Comparison of ENCODE assay signal across 12 mouse cellular contexts in the genomic region with DNA sequence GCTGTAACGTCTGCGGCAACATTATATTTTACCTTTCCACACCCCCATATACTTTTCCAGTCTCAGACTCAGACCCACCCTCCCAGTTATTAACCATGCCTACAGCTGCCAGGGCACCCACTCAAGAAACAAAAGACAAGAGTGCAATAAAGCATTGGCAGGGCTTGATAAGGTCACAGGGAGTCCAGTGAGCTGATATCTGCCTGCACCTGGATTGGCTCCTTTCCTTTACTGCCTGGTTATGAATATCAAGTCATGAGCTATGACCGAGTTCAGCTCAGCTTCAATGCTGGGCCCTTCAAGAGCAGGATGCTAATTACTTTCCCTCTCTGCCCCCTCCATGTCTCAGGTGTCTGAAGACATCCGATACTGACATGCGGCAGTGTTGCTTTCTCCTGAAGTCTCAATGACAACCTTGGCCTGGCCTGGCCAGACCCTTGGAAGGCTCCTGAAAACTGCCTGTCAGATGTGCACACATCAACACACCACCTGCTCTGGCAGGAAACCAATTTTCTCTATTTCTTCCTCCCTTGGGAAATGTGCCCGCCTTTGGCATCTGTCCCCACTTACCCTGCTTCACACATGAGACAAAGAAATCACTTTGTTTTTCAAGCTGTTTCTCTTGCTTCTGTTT.
DNase-seq lines count a peak whose midpoint lies in the region; ATAC-seq and TF ChIP-seq lines count a peak whose summit lies in the region.
"Had no signal": no experiment of that assay in that cellular context is flagged by ENCODE, and none has a peak within 500 bp of the region (broad histone marks: within the 10 kb centered on the region; RNA-seq: fewer than 3 reads in every experiment).

No protein-coding gene starts in this region.

- H3K4me1 ChIP-seq in embryonic facial prominence, embryonic 15.5 days: no peaks in the 10 kb centered on the region
- H3K4me1 ChIP-seq in stomach, embryonic 15.5 days: no peaks in the 10 kb centered on the region
- H3K4me1 ChIP-seq: heart, embryonic 10.5 days had no signal

- no peak overlapping the region for H3K4me2 ChIP-seq in embryonic facial prominence, embryonic 15.5 days (replicated peaks)
- no peak overlapping the region for H3K4me2 ChIP-seq in stomach, embryonic 15.5 days

- DNase-seq in gastrocnemius, adult 2 months: peak; percentile 40
- DNase-seq in gastrocnemius, postnatal 10 days: no peak
- peak; percentile 61 for DNase-seq in left cerebral cortex, postnatal 4 days
- no peak for DNase-seq in left cerebral cortex, postnatal 36 days (ENCODE audit: low spot score in 2 of 2)
- no peak for DNase-seq in natural killer cell, adult 2 months (ENCODE audit: low spot score in 2 of 2)
- no peak for DNase-seq in layer of hippocampus, adult 8-10 months (ENCODE audit: low spot score in 2 of 2)
- DNase-seq: adrenal gland, postnatal 25 days; kidney, postnatal 36 days; liver, postnatal 0 days had no signal

- H3K4me3 ChIP-seq in gastrocnemius, adult 2 months: no peak overlapping the region
- H3K4me3 ChIP-seq in embryonic facial prominence, embryonic 15.5 days (replicated peaks): no peak overlapping the region
- H3K4me3 ChIP-seq in stomach, embryonic 15.5 days (replicated peaks): no peak overlapping the region
- H3K4me3 ChIP-seq: heart, embryonic 10.5 days had no signal

- peak overlapping the region; percentile 6; the same call in 1 of the 2 replicates for H3K27ac ChIP-seq in gastrocnemius, adult 2 months
- no peak overlapping the region for H3K27ac ChIP-seq in embryonic facial prominence, embryonic 15.5 days (replicated peaks)
- H3K27ac ChIP-seq in stomach, embryonic 15.5 days: no peak overlapping the region
- H3K27ac ChIP-seq: heart, embryonic 10.5 days had no signal

- H3K9me3 ChIP-seq in embryonic facial prominence, embryonic 15.5 days (replicated peaks): no peaks in the 10 kb centered on the region
- no peaks in the 10 kb centered on the region for H3K9me3 ChIP-seq in stomach, embryonic 15.5 days
- H3K9me3 ChIP-seq: heart, embryonic 10.5 days had no signal

- intact Hi-C loops in gastrocnemius, adult 2 months (cut with DNase I): no loop called here
- intact Hi-C loops in left cerebral cortex, postnatal 4 days (cut with DNase I): no loop called here
- intact Hi-C loops in left cerebral cortex, postnatal 36 days (cut with DNase I): loop anchor here (10.0 kb wide), 1 partner anchor 247 kb away; no protein-coding TSS in a partner anchor

- H3K36me3 ChIP-seq in embryonic facial prominence, embryonic 15.5 days: no peaks in the 10 kb centered on the region
- no peaks in the 10 kb centered on the region for H3K36me3 ChIP-seq in stomach, embryonic 15.5 days
- H3K36me3 ChIP-seq: heart, embryonic 10.5 days had no signal

- no peak for TF ChIP-seq CTCF in gastrocnemius, adult 2 months (IDR thresholded peaks at IDR 0.05)

- WGBS in embryonic facial prominence, embryonic 15.5 days: 56% methylated on average over 6 of the region's 6 CpGs
- 75% methylated on average over 6 of the region's 6 CpGs for WGBS in stomach, embryonic 15.5 days

- no peaks in the 10 kb centered on the region for H3K27me3 ChIP-seq in embryonic facial prominence, embryonic 15.5 days
- no peaks in the 10 kb centered on the region for H3K27me3 ChIP-seq in stomach, embryonic 15.5 days (replicated peaks)

- peak; percentile 73; the same call in 1 of the 2 replicates for ATAC-seq in embryonic facial prominence, embryonic 15.5 days (ENCODE audit: insufficient number of reproducible peaks, low FRiP score, low TSS enrichment, low read depth)
- ATAC-seq in stomach, embryonic 15.5 days (ENCODE audit: insufficient read depth, low FRiP score, low read depth): peak; percentile 47; the same call in 1 of the 2 replicates
- ATAC-seq: liver, postnatal 0 days had no signal

- no peak overlapping the region for H3K9ac ChIP-seq in embryonic facial prominence, embryonic 15.5 days
- H3K9ac ChIP-seq in stomach, embryonic 15.5 days: no peak overlapping the region
- H3K9ac ChIP-seq: liver, postnatal 0 days had no signal

Comparison
In these comparisons a context has a peak if more than half of its experiments do, and no peak if none do; other contexts are left out.
1. DNase-seq: peak in gastrocnemius, adult 2 months (single experiment) and left cerebral cortex, postnatal 4 days (single experiment); none in gastrocnemius, postnatal 10 days (single experiment), left cerebral cortex, postnatal 36 days (0 of 2), natural killer cell, adult 2 months (0 of 2) and layer of hippocampus, adult 8-10 months (0 of 2).